Mouse (Mus musculus) liver, embryonic 16.5 days (tissue): Measurements from ENCODE around the gene Psors1c2. TPM values are rescaled to one million over a fixed set of nuclear protein-coding genes. Genes with fewer than 3 reads are reported as not detected.

Experiments used
- ATAC-seq: fragments of 200-750 bp; cut with Nextera tagmentation; 2 replicates; pipeline ENCODE4 v1.8.0; 2017; ENCODE audit warnings: low read depth, mild to moderate bottlenecking, moderate number of reproducible peaks, moderate library complexity
- H3K27ac ChIP-seq: fragments of 300-500 bp; sonication (generic); 2 replicates; pipeline ENCODE4 v1.5.1; 2014; ENCODE audit warnings: mild to moderate bottlenecking, low read length
- H3K27me3 ChIP-seq: fragments of 300-500 bp; sonication (generic); 2 replicates; pipeline ENCODE4 v1.6.1; 2014; ENCODE audit warnings: low read depth, low read length, mixed read lengths; ENCODE audit not compliant: control insufficient read depth, insufficient read depth
- H3K36me3 ChIP-seq: fragments of 300-500 bp; sonication (generic); 2 replicates; pipeline ENCODE4 v1.6.1; 2014; ENCODE audit warnings: mild to moderate bottlenecking; ENCODE audit not compliant: control insufficient read depth, insufficient read depth
- H3K4me1 ChIP-seq: fragments of 300-500 bp; sonication (generic); 2 replicates; pipeline ENCODE4 v1.6.1; 2014; ENCODE audit warnings: low read depth, low read length, mixed read lengths; ENCODE audit not compliant: control insufficient read depth
- H3K4me2 ChIP-seq: fragments of 300-500 bp; sonication (generic); 2 replicates; pipeline ENCODE4 v1.6.1; 2014; ENCODE audit warnings: low read depth, low read length, mixed read lengths
- H3K4me3 ChIP-seq: fragments of 300-500 bp; sonication (generic); 2 replicates; pipeline ENCODE4 v1.5.1; 2014; ENCODE audit warnings: low read depth, mild to moderate bottlenecking, low read length
- H3K9ac ChIP-seq: fragments of 300-500 bp; sonication (generic); 2 replicates; pipeline ENCODE4 v1.6.1; 2014; ENCODE audit warnings: low read depth, low read length
- H3K9me3 ChIP-seq: fragments of 300-500 bp; sonication (generic); replicated peaks from 2 replicates; pipeline ENCODE4 v1.6.1; 2016; ENCODE audit warnings: low read length; ENCODE audit not compliant: control insufficient read depth
- WGBS: fragments of 180-500 bp; shearing (Covaris S2); extraction: QIAGEN DNeasy Blood & Tissue Kit; methylation state at CpG from one replicate; pipeline ENCODE4 v1.1.7; 2014; ENCODE audit not compliant: insufficient replicate concordance; 5-methylcytosine and 5-hydroxymethylcytosine counted together
- polyA plus RNA-seq: library from polyadenylated mRNA; unstranded; fragments of >200 nt; fragmentation: Nextera tagmentation; extraction: Ambion mirVana; gene quantifications from 2 replicates; pipeline ENCODE4 v1.2.1, GENCODE M21; 2015

Gene Psors1c2
- polyA plus RNA-seq, 1 experiment from 2014 or later = 0.17 TPM

DNA sequence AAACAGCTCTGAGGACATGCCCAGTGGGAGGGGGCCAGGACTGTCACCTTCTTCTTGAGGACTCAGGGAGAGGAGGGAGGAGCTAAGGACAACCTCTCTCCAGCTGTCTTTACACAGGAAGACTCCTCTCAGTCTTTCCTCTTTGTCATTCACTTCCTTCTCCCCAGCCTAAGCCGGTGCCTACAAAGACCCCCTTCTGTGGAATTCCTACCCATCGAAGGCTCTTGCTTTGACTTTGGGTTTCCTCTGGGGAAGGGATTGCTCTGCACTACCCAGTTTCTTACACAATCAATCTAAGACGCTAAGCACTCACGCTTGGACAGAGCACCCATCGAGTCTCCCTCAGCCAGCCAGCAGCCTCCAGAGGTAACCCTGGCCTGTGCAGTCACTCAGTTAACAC is 15.6 kb downstream of the Psors1c2 start:
- Histone ChIP-seq H3K4me1 (no peaks in the 10 kb centered on the region), H3K27me3 (no peaks in the 10 kb centered on the region), H3K27ac (no peak overlapping the region), H3K9me3 (no peaks in the 10 kb centered on the region), H3K4me2 (no peak overlapping the region), H3K36me3 (no peaks in the 10 kb centered on the region), H3K4me3 (no peak overlapping the region), H3K9ac (no peak overlapping the region)
- ATAC-seq = no peak
- 18% methylated on average over 5 of the region's 5 CpGs for WGBS

DNA sequence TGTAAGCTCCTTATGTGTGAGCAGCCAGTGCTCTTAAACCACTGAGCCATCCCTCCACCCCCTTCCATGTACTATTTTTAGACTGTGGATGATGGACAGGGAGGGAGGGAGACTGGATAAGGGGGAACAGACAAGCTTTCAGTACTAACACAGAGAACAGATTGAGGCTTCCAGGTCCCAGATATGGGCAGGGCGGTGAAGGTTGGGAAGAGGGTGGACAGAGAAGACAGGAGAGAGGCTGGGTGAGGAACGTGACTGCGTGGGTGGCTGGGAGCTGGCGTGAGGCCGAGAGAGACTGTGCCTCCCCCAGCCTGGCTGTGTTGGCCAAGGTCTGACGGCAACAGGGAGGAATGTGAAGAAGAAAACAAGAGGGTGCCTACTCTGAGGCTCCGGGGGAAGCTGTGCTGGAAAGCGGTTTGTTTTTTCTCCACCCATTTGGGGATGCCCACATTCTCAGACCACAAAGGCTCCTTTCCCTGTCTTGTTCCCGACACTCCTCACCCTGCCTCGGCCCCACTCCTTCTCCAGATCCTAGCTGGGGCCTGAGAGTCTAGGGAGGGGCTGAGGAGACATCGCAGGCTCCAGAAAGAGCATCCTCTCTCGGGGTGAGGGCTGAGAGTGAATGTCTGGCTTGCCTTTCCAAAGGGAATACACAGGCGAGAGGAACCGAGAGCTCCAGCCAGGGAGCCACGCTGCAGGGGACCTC is 16.6 kb downstream of the Psors1c2 start:
- Histone ChIP-seq H3K4me1 (no peaks in the 10 kb centered on the region), H3K27me3 (no peaks in the 10 kb centered on the region), H3K9me3 (no peaks in the 10 kb centered on the region), H3K9ac (no peak overlapping the region), H3K4me3 (no peak overlapping the region), H3K4me2 (no peak overlapping the region), H3K27ac (no peak overlapping the region), H3K36me3 (no peaks in the 10 kb centered on the region)
- peak; percentile 11; the same call in 1 of the 2 replicates for ATAC-seq
- 50% methylated on average over 15 of the region's 15 CpGs for WGBS

DNA sequence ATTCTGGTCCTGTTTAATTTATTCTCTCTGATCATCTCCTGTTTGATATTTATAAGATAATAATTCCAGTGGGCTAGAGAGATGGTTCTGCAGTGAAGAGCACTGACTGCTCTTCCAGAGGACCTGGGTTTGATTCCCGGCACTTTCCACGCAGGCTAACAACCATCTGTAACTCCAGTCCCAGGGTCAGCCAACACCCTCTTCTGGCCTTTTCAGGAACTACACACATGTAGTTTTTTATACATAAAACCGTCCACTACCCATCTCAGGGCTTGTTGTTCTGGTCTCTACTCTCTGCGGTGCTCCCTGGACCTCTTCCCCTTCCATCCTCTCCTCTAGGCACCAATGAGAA is 17.1 kb downstream of the Psors1c2 start:
- H3K27ac ChIP-seq = no peak overlapping the region

DNA sequence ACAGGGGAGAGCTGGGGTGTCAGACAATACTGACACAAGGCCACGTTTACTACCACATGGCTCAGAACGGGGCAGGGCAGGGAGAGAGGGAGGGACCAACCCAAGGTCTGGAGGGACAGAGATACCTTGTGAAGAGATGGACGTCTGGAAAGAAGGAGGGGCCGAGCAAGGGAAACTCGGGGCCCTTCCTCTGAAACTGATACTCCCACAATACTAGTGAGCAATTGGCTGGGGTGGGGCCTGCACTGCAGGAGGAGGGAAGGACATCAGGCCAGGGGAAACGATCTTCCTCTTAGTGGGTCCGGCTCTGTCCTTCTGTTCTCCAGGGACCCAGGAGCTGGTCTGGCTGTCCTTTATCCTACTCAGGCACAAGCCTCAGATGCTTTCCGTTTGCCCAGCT is 17.9 kb downstream of the Psors1c2 start:
- Histone ChIP-seq H3K27me3 (no peaks in the 10 kb centered on the region), H3K36me3 (no peaks in the 10 kb centered on the region), H3K4me3 (no peak overlapping the region), H3K4me2 (no peak overlapping the region), H3K4me1 (no peaks in the 10 kb centered on the region), H3K9ac (no peak overlapping the region), H3K27ac (no peak overlapping the region), H3K9me3 (no peaks in the 10 kb centered on the region)
- no peak for ATAC-seq
- 40% methylated on average over 8 of the region's 8 CpGs for WGBS

More for the DNA sequence above, 17.1 kb downstream of the Psors1c2 start:
- H3K4me2 ChIP-seq = no peak overlapping the region
- 69% methylated on average over 4 of the region's 4 CpGs for WGBS
- H3K4me1 ChIP-seq = no peaks in the 10 kb centered on the region
- no peak for ATAC-seq
- H3K27me3 ChIP-seq = no peaks in the 10 kb centered on the region
- no peaks in the 10 kb centered on the region for H3K36me3 ChIP-seq
- H3K9me3 ChIP-seq = no peaks in the 10 kb centered on the region
- H3K9ac ChIP-seq = no peak overlapping the region
- no peak overlapping the region for H3K4me3 ChIP-seq

DNA sequence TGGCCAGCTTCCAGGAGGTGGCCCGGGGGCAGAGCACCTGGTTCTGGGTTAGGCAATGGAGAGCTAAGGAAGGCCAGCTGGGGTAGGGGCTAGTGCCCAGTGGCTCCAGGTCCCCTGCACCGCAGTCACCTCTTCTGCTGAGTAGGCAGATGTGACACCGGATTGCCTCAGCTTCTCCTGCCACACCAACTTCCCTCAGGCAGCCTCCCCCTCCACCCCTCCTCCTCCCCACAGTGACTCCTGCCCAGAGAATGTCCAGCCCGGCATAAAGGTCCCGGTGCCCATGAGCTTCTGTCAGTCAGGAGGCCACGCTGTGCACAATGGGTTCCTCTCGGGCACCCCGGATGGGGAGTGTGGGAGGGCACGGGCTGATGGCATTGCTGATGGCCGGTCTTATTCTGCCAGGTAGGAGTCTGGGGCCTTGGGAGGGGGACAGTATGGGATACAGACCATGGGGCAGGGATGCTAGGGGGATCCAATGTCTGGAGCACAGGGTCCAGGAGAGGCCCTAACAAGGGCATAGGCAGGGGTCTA is 18.9 kb downstream of the Psors1c2 start, which contains the start of gene Cdsn:
TSS of gene Cdsn (plus strand) at position 248 of the 534 bp plus-strand sequence.
- H3K9me3 ChIP-seq = no peaks in the 10 kb centered on the region
- H3K27ac ChIP-seq = no peak within 1 kb of the TSS
- no peaks in the 10 kb centered on the region for H3K27me3 ChIP-seq
- H3K9ac ChIP-seq = no peak within 1 kb of the TSS
- H3K36me3 ChIP-seq = no peaks in the 10 kb centered on the region
- no peak within 1 kb of the TSS for H3K4me2 ChIP-seq
- ATAC-seq = no peak
- WGBS = 69% methylated on average over 10 of the region's 10 CpGs
- no peak within 1 kb of the TSS for H3K4me3 ChIP-seq
- no peaks in the 10 kb centered on the region for H3K4me1 ChIP-seq

DNA sequence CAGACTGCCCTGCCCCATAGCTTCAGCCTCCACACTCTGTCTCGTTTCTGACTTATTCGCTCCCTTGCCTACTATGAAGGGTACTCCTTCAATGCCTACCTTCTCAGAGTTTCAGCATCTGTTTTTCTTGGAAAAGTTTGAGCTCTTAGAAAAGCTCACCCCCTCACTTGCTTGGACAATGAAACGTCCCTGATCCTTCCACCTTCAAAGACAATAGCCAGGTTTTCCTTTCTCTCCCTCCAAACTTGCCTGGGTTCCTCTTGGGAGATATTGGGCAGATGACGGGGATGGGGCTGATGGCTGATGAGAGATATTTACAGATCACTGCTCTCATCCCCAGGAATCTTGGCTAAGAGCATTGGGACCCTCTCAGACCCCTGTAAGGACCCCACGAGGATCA is 21.3 kb downstream of the Psors1c2 start:
- no peak overlapping the region for H3K9ac ChIP-seq
- no peaks in the 10 kb centered on the region for H3K4me1 ChIP-seq
- 57% methylated on average over 5 of the region's 5 CpGs for WGBS
- H3K4me3 ChIP-seq = no peak overlapping the region
- no peak for ATAC-seq
- no peaks in the 10 kb centered on the region for H3K9me3 ChIP-seq
- H3K27ac ChIP-seq = no peak overlapping the region
- H3K4me2 ChIP-seq = no peak overlapping the region
- H3K27me3 ChIP-seq = no peaks in the 10 kb centered on the region
- H3K36me3 ChIP-seq = no peaks in the 10 kb centered on the region

DNA sequence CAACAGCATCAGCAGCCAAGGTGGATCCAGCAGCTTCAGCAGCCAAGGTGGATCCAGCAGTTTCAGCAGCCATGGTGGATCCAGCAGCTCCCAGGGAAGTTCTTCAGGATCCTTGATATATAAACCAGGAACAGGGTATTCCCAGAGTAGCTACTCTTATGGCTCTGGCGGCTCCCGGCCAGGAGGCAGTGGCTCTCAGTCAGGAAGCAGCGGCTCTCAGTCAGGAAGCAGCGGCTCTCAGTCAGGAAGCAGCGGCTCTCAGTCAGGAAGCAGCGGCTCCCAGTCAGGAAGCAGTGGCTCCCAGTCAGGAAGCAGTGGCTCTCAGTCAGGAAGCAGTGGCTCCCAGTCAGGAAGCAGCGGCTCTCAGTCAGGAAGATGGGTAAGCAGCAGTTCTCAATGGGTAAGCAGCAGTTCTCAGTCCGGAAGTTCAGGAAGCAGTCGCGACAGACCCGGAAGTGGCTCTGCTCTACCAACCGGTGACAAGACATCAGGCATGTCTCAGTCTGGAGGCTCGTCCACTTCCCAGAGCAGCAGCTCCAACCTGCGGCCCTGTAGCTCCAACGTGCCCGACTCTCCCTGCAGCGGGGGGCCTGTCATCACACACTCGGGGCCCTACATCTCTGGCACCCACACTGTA is 21.9 kb downstream of the Psors1c2 start:
- WGBS = 75% methylated on average over 18 of the region's 18 CpGs
- ATAC-seq = no peak
- no peaks in the 10 kb centered on the region for H3K4me1 ChIP-seq

DNA sequence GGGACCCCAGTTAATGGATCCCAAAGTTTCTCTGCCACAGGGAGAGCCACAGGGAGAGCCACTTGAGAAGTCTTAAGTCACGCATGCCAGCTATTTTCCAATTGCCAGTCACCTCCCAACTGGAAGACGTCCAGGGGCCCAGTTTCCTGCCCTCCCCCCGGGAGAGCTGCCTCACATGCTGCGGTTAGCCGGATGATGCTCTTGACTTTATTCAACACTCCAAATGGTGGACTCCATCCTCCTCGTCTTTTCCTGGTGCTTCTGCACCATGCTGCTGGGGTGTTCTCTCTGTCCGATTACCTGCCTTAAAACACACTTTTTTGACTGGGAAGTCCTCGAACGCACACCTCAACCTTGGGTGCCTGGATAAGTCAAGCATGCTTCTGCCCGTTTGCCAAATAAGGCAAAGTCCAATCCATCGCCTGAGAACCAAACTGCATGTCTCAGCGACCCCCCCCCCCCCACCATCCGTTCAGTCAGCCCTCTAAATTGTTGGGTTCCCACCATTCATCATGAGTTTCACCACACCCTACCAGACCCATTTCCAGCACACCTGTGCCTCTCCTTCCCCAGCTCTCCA is 23.3 kb downstream of the Psors1c2 start:
- Histone ChIP-seq H3K4me3 (no peak overlapping the region), H3K9me3 (no peaks in the 10 kb centered on the region), H3K4me2 (no peak overlapping the region), H3K9ac (no peak overlapping the region), H3K36me3 (no peaks in the 10 kb centered on the region), H3K27me3 (no peaks in the 10 kb centered on the region), H3K4me1 (no peaks in the 10 kb centered on the region), H3K27ac (no peak overlapping the region)
- 70% methylated on average over 13 of the region's 13 CpGs for WGBS
- ATAC-seq = no peak

More for the DNA sequence above, 21.9 kb downstream of the Psors1c2 start:
- Histone ChIP-seq H3K36me3 (no peaks in the 10 kb centered on the region), H3K27me3 (no peaks in the 10 kb centered on the region), H3K4me2 (no peak overlapping the region), H3K4me3 (no peak overlapping the region), H3K9ac (no peak overlapping the region), H3K27ac (no peak overlapping the region), H3K9me3 (no peaks in the 10 kb centered on the region)

DNA sequence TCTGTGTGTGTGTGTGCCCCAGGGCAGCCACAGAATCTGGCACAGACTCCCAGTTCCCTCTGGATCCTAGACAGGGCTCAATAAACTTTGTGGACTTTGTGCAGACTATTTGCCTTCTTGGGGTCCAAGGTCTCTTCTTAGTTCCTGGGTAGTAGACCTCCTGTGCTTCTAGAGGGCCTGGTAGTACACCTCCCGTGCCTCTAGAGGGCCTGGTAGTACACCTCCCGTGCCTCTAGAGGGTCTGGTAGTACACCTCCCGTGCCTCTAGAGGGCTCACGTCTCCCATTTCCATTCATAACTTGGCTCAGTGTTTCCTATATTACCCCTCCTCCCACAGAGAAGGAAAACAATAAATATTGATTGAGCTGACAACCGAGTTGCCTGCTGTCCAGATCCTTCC is 23.8 kb downstream of the Psors1c2 start:
- no peaks in the 10 kb centered on the region for H3K9me3 ChIP-seq
- no peak for ATAC-seq
- no peak overlapping the region for H3K4me2 ChIP-seq
- 24% methylated on average over 5 of the region's 5 CpGs for WGBS
- no peaks in the 10 kb centered on the region for H3K27me3 ChIP-seq
- no peak overlapping the region for H3K4me3 ChIP-seq
- no peak overlapping the region for H3K9ac ChIP-seq
- no peaks in the 10 kb centered on the region for H3K36me3 ChIP-seq
- no peaks in the 10 kb centered on the region for H3K4me1 ChIP-seq
- no peak overlapping the region for H3K27ac ChIP-seq
